Mouse (Mus musculus) liver, embryonic 13.5 days (tissue): Measurements from ENCODE around the gene Olfr1438-ps1. TPM values are rescaled to one million over a fixed set of nuclear protein-coding genes. Genes with fewer than 3 reads are reported as not detected.
"Not testable (repeated sequence)": the region's sequence is repeated elsewhere in the genome, so short reads cannot be mapped to it uniquely, and the experiment has no call there.

Experiments used
- ATAC-seq: fragments of 200-750 bp; cut with Nextera tagmentation; 2 replicates; pipeline ENCODE4 v1.8.0; 2017; ENCODE audit warnings: low read depth, mild to moderate bottlenecking, moderate number of reproducible peaks, moderate library complexity
- DNase-seq: peaks from one replicate; pipeline ENCODE4 v3.0.0; 2022
- H3K27ac ChIP-seq: fragments of 300-500 bp; sonication (generic); 2 replicates; pipeline ENCODE4 v1.5.1; 2015; ENCODE audit warnings: moderate library complexity, mild to moderate bottlenecking, inconsistent platforms
- H3K27me3 ChIP-seq: fragments of 300-500 bp; sonication (generic); 2 replicates; pipeline ENCODE4 v1.6.1; 2015; ENCODE audit warnings: mild to moderate bottlenecking, inconsistent platforms
- H3K36me3 ChIP-seq: fragments of 300-500 bp; sonication (generic); 2 replicates; pipeline ENCODE4 v1.6.1; 2015; ENCODE audit warnings: mild to moderate bottlenecking, inconsistent platforms
- H3K4me1 ChIP-seq: fragments of 300-500 bp; sonication (generic); replicated peaks from 2 replicates; pipeline ENCODE4 v1.6.1; 2015; ENCODE audit warnings: inconsistent platforms
- H3K4me2 ChIP-seq: fragments of 300-500 bp; sonication (generic); 2 replicates; pipeline ENCODE4 v1.6.1; 2015; ENCODE audit warnings: inconsistent platforms, mild to moderate bottlenecking, moderate library complexity
- H3K4me3 ChIP-seq: fragments of 300-500 bp; sonication (generic); replicated peaks from 2 replicates; pipeline ENCODE4 v1.5.1; 2015; ENCODE audit warnings: mild to moderate bottlenecking, inconsistent platforms
- H3K9ac ChIP-seq: fragments of 300-500 bp; sonication (generic); 2 replicates; pipeline ENCODE4 v1.6.1; 2015; ENCODE audit warnings: mild to moderate bottlenecking, inconsistent platforms
- H3K9me3 ChIP-seq: fragments of 300-500 bp; sonication (generic); replicated peaks from 2 replicates; pipeline ENCODE4 v1.6.1; 2016; ENCODE audit warnings: inconsistent platforms
- WGBS: fragments of 180-500 bp; shearing (Covaris S2); methylation state at CpG from one replicate; pipeline ENCODE4 v1.1.7; 2015; ENCODE audit not compliant: insufficient replicate concordance; 5-methylcytosine and 5-hydroxymethylcytosine counted together
- polyA plus RNA-seq: library from polyadenylated mRNA; unstranded; fragments of >200 nt; fragmentation: Nextera tagmentation; extraction: Ambion mirVana; gene quantifications from 2 replicates; pipeline ENCODE4 v1.2.1, GENCODE M21; 2015

Olfr1438-ps1 gene
- polyA plus RNA-seq: not detected in 2 replicates

DNA sequence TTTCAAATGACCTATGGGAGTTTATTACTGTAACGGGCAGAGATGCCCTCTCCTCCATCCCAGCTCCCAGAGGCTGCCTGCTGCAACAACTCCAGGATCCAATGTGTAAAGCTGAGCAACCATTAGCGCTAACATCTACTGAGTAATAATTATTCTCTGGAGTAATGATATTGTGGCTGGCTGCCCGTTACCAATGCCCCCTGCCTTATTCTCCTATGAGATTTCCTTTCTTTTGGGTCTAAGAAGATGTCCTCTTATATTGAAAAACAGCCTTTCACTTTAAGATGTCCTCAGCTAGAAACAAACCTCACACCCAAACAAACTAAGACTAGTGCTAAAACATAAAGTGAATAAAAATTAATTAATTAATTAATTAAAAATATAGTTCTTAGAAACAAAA, at the start of gene Olfr1438-ps1:
Gene Olfr1438-ps1 (minus strand): TSS at position 101 of the 400 bp plus-strand sequence.
- DNase-seq (no peak), ATAC-seq (no peak)
- Histone ChIP-seq H3K4me3 (no peak within 1 kb of the TSS), H3K9me3 (no peaks in the 10 kb centered on the region), H3K4me2 (no peak within 1 kb of the TSS), H3K9ac (no peak within 1 kb of the TSS), H3K27me3 (no peaks in the 10 kb centered on the region), H3K36me3 (no peaks in the 10 kb centered on the region), H3K27ac (no peak within 1 kb of the TSS), H3K4me1 (no peaks in the 10 kb centered on the region)
- WGBS: 56% methylated on average over 3 of the region's 3 CpGs

DNA sequence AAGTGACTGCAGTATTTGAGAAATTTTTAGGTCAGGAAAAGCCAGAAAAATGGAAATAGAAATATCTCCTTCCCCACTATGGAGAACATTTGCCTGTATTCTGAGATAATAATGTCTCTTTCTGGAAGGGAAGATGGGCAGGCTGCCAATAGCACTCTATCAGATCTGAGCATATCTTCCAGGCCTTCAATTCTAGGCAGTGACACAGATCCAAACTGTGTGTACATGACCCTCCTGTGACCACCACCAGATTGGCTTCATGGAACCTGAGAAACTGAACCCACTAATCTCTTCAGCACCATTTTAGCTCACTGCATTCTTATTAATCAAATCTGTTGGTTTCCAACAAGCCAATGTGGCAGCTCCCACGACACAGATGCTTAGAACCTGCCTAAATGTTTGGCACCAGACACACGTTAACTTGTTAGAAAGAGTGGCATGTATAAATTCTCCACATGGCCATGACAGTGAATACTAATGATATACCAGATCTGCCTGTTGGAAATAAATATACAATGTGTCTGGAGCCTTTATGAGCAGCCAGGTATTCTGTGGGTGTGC, 38.8 kb upstream of the Olfr1438-ps1 start:
- Histone ChIP-seq H3K27me3 (no peaks in the 10 kb centered on the region), H3K4me2 (no peak overlapping the region), H3K4me1 (no peaks in the 10 kb centered on the region), H3K4me3 (no peak overlapping the region), H3K36me3 (no peaks in the 10 kb centered on the region), H3K27ac (no peak overlapping the region), H3K9me3 (no peaks in the 10 kb centered on the region), H3K9ac (no peak overlapping the region)
- DNase-seq (no peak), ATAC-seq (no peak)
- 45% methylated on average over 2 of the region's 2 CpGs for WGBS

DNA sequence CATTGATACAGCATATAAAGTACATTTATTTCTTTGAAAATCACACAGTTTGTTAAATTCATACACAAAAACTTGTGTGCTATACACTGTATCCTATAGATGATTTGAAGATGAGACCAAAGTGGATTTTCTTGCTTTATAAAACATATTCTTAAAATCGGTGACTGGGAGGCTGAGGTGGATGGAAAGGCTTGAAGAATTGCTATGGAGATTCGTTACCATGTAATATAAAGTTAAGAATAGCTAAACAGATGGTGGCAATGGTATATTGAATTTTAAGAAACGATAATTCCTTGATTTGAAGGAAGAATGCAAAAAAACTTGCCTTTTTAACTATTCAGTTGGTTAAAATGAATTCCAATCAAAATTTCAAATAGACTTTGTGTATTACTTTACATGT, 37.3 kb upstream of the Olfr1438-ps1 start:
- ATAC-seq (no peak), DNase-seq (no peak)
- no peaks in the 10 kb centered on the region for H3K4me1 ChIP-seq
- H3K36me3 ChIP-seq: no peaks in the 10 kb centered on the region
- H3K4me2 ChIP-seq: no peak overlapping the region
- no peak overlapping the region for H3K9ac ChIP-seq
- H3K9me3 ChIP-seq: no peaks in the 10 kb centered on the region
- 47% methylated on average over 3 of the region's 3 CpGs for WGBS
- no peak overlapping the region for H3K4me3 ChIP-seq
- no peak overlapping the region for H3K27ac ChIP-seq
- H3K27me3 ChIP-seq: no peaks in the 10 kb centered on the region

DNA sequence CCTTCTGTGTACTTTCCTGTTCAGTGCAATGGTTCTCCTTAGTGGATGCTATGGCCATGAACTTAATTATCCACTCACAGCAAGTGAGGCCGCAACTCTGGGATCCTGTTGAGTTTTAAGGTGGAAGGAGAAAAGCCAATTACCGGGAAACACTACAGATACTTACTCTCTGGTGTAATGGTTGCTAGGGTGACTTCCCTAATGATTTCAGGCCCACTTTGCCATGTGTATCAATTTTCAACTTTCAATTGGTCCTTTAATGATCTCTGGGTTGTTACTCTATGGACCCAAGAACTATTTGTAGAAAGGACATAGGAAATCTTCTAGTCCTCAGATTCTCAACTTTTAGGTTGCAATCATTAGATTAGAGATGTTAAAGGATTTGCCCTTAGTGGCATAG, 10.7 kb downstream of the Olfr1438-ps1 start, which contains the start of gene Olfr1437:
Gene Olfr1437 (minus strand): TSS at position 101 of the 400 bp plus-strand sequence.
- no peak within 1 kb of the TSS for H3K9ac ChIP-seq
- ATAC-seq: no peak

DNA sequence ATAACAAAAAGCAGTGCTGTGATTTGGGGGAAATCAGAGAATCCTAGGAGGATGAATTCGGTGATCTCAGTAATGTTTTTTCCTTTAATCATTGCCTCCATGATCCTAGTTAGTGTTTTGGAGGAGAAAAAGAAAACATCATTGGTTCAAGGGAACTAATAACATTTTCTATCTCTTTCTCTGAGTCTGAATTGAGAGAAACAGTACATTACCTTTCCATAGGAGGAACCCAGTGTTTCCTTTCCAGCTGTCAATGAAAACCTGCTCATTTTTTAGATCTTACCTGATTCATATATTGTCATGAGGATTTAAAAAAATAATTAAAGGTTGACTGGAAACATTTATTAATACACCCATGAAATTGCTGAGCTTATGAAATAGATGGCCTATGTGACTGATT, 36.7 kb downstream of the Olfr1438-ps1 start, which contains the start of gene Olfr1436:
Gene Olfr1436 (minus strand): TSS at position 101 of the 400 bp plus-strand sequence.
- not testable (repeated sequence) for H3K4me1 ChIP-seq, ATAC-seq, H3K4me3 ChIP-seq, H3K9ac ChIP-seq, H3K4me2 ChIP-seq, H3K36me3 ChIP-seq, H3K27ac ChIP-seq, DNase-seq, H3K27me3 ChIP-seq, H3K9me3 ChIP-seq
- WGBS: 42% methylated on average over 1 of the region's 1 CpGs

More for the DNA sequence above, 10.7 kb downstream of the Olfr1438-ps1 start, which contains the start of gene Olfr1437:
- Histone ChIP-seq H3K4me2 (no peak within 1 kb of the TSS), H3K4me1 (no peaks in the 10 kb centered on the region), H3K4me3 (no peak within 1 kb of the TSS), H3K9me3 (no peaks in the 10 kb centered on the region), H3K27me3 (no peaks in the 10 kb centered on the region), H3K36me3 (no peaks in the 10 kb centered on the region), H3K27ac (no peak within 1 kb of the TSS)
- 69% methylated on average over 2 of the region's 2 CpGs for WGBS
- DNase-seq: no peak

DNA sequence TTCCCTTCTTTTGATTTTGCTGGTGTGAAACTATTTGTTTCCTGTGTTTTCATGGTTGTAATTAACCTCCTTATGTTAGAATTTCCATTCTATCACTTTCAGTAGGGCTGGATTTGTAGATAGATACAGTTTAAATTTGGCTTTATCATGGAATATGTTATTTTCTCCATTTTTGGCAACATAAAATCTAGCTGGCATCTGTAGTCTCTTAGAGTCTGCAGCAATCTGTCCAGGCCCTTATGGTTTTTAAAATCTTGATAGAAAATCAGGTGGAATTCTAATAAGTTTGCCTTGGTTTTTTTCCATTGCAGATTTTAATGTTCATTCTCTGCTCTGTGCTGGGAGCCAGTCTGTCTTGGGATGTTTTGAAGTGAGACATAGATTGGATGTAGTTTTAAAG, 42.7 kb downstream of the Olfr1438-ps1 start:
- no peak for ATAC-seq
- no peaks in the 10 kb centered on the region for H3K9me3 ChIP-seq
- H3K4me2 ChIP-seq: no peak overlapping the region
- H3K27ac ChIP-seq: no peak overlapping the region
- no peak overlapping the region for H3K4me3 ChIP-seq
- H3K9ac ChIP-seq: no peak overlapping the region
- no peaks in the 10 kb centered on the region for H3K4me1 ChIP-seq
- H3K36me3 ChIP-seq: no peaks in the 10 kb centered on the region
- DNase-seq: no peak
- H3K27me3 ChIP-seq: no peaks in the 10 kb centered on the region

DNA sequence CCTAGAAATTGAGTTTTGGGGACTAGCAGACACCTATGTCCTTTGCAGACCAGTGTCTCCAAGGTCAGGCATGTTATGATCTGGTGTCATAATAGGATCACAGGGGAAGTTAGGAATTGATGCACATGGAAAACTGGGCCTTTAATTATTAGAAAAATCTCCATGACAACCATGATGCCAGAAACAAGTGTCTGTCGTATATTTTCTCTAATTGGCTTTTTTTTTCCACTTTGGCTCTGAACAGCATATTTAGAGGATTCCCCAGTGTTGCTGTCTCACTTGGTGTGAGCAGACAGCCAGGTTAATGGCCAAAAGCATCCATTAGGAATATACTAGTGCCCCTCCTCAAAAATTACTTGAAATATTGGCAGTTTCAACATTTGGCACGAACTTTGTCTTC, 56.2 kb downstream of the Olfr1438-ps1 start, which contains the start of gene Olfr1434:
Gene Olfr1434 (plus strand): TSS at position 301 of the 400 bp plus-strand sequence.
- Histone ChIP-seq H3K27ac (no peak within 1 kb of the TSS), H3K4me1 (no peaks in the 10 kb centered on the region), H3K36me3 (no peaks in the 10 kb centered on the region), H3K9ac (no peak within 1 kb of the TSS), H3K4me2 (no peak within 1 kb of the TSS), H3K9me3 (no peaks in the 10 kb centered on the region), H3K27me3 (no peaks in the 10 kb centered on the region), H3K4me3 (no peak within 1 kb of the TSS)
- DNase-seq (no peak), ATAC-seq (no peak)
- WGBS: 53% methylated on average over 2 of the region's 2 CpGs

Other genes with a start within 250 kb of the Olfr1438-ps1 start
- gene Olfr1426, start 243.9 kb downstream of the Olfr1438-ps1 start, polyA plus RNA-seq: not detected in 2 replicates
- not detected in 2 replicates for gene Olfr1427, start 232.6 kb downstream of the Olfr1438-ps1 start, polyA plus RNA-seq
- not detected in 2 replicates for gene Olfr1428, start 220.0 kb downstream of the Olfr1438-ps1 start, polyA plus RNA-seq
- gene Olfr76, start 212.7 kb downstream of the Olfr1438-ps1 start, polyA plus RNA-seq: not detected in 2 replicates
- not detected in 2 replicates for gene Olfr1555-ps1, start 165.8 kb downstream of the Olfr1438-ps1 start, polyA plus RNA-seq
- not detected in 2 replicates for gene Olfr1431, start 135.3 kb downstream of the Olfr1438-ps1 start, polyA plus RNA-seq
- not detected in 2 replicates for gene Olfr1432, start 103.3 kb downstream of the Olfr1438-ps1 start, polyA plus RNA-seq
- gene Olfr262, start 94.3 kb downstream of the Olfr1438-ps1 start, polyA plus RNA-seq: not detected in 2 replicates
- not detected in 2 replicates for gene Olfr235, start 74.9 kb downstream of the Olfr1438-ps1 start, polyA plus RNA-seq
- not detected in 2 replicates for gene Olfr1434, start 56.1 kb downstream of the Olfr1438-ps1 start, polyA plus RNA-seq
- not detected in 2 replicates for gene Olfr1436, start 36.8 kb downstream of the Olfr1438-ps1 start, polyA plus RNA-seq
- gene Olfr1437, start 10.8 kb downstream of the Olfr1438-ps1 start, polyA plus RNA-seq: not detected in 2 replicates
- not detected in 2 replicates for gene Olfr1440, start 51.4 kb upstream of the Olfr1438-ps1 start, polyA plus RNA-seq
- not detected in 2 replicates for gene Olfr1441, start 81.5 kb upstream of the Olfr1438-ps1 start, polyA plus RNA-seq
- gene Pfpl, start 92.0 kb upstream of the Olfr1438-ps1 start, polyA plus RNA-seq: not detected in 2 replicates
- gene Mpeg1, start 124.9 kb upstream of the Olfr1438-ps1 start, polyA plus RNA-seq: 1.0 TPM in 2 replicates
- 1.6 and 1.9 TPM in 2 replicates for gene Dtx4, start 165.5 kb upstream of the Olfr1438-ps1 start, polyA plus RNA-seq
- gene Fam111a, start 209.8 kb upstream of the Olfr1438-ps1 start, polyA plus RNA-seq: 29.6 and 41.6 TPM in 2 replicates